In genomic region chr10:77206565-77207079, GRCm38 (mm10) we compare ENCODE assay signal across 8 mouse cellular contexts. TPM values are rescaled to one million over a fixed set of nuclear protein-coding genes. Genes with fewer than 3 reads are reported as not detected.
DNase-seq lines count a peak whose midpoint lies in the region; ATAC-seq and TF ChIP-seq lines count a peak whose summit lies in the region.

No protein-coding gene starts in this region.

- no peak overlapping the region for H3K9ac ChIP-seq in forebrain, embryonic 11.5 days (ENCODE audit: low read length)
- H3K9ac ChIP-seq in intestine, embryonic 15.5 days: no peak overlapping the region

- 41% methylated on average over 3 of the region's 3 CpGs for WGBS in forebrain, embryonic 10.5 days
- 46% methylated on average over 3 of the region's 3 CpGs for WGBS in forebrain, embryonic 11.5 days
- WGBS in intestine, embryonic 15.5 days: 37% methylated on average over 3 of the region's 3 CpGs

- intact Hi-C loops in gastrocnemius, adult 2 months (cut with DNase I): loop anchor here (5.0 kb wide), 1 partner anchor 46 kb away; no protein-coding TSS in a partner anchor

- no peak for TF ChIP-seq CTCF in Patski (IDR thresholded peaks at IDR 0.05)
- TF ChIP-seq CTCF in gastrocnemius, adult 2 months (IDR thresholded peaks at IDR 0.05): no peak

- no peak overlapping the region for H3K4me3 ChIP-seq in forebrain, embryonic 10.5 days
- H3K4me3 ChIP-seq in forebrain, embryonic 11.5 days (ENCODE audit: low read depth, low read length): no peak overlapping the region
- H3K4me3 ChIP-seq in gastrocnemius, adult 2 months: no peak overlapping the region
- no peak overlapping the region for H3K4me3 ChIP-seq in intestine, embryonic 15.5 days (replicated peaks)

- no peaks in the 10 kb centered on the region for H3K27me3 ChIP-seq in forebrain, embryonic 10.5 days (ENCODE audit: poor library complexity, severe bottlenecking)
- H3K27me3 ChIP-seq in forebrain, embryonic 11.5 days (ENCODE audit: control insufficient read depth, insufficient read depth, low read length): no peaks in the 10 kb centered on the region
- H3K27me3 ChIP-seq in Patski: no peaks in the 10 kb centered on the region
- H3K27me3 ChIP-seq in intestine, embryonic 15.5 days (replicated peaks): no peaks in the 10 kb centered on the region

- ATAC-seq in forebrain, embryonic 11.5 days (replicated peaks; ENCODE audit: low FRiP score): no peak
- ATAC-seq in Patski: peak; percentile 89
- ATAC-seq in intestine, embryonic 15.5 days: peak; percentile 30; the same call in 1 of the 2 replicates

- peaks cover 41% of the 10 kb centered on the region for H3K4me1 ChIP-seq in forebrain, embryonic 10.5 days
- no peaks in the 10 kb centered on the region for H3K4me1 ChIP-seq in forebrain, embryonic 11.5 days (replicated peaks; ENCODE audit: control insufficient read depth, insufficient read depth, low read length)
- H3K4me1 ChIP-seq in intestine, embryonic 15.5 days (replicated peaks): peaks cover 37% of the 10 kb centered on the region

- in situ Hi-C loops in Patski (cut with MboI; ENCODE audit: low pct_unique_long_range_greater_than_20kb): loop anchor here (5.0 kb wide), 1 partner anchor 39 kb away; the partner anchor contains the start of gene Col18a1

- no peaks in the 10 kb centered on the region for H3K9me3 ChIP-seq in forebrain, embryonic 10.5 days
- H3K9me3 ChIP-seq in forebrain, embryonic 11.5 days (ENCODE audit: control insufficient read depth, low read length): no peaks in the 10 kb centered on the region
- H3K9me3 ChIP-seq in intestine, embryonic 15.5 days: no peaks in the 10 kb centered on the region

- POLR2A ChIA-PET in Patski (lab: Charles Lee): interaction anchor here (0.7 kb wide), 1 partner anchor 15 kb away, joined by 3 read pairs; no protein-coding TSS in a partner anchor

- H3K27ac ChIP-seq in forebrain, embryonic 10.5 days: peak overlapping the region; percentile 51
- no peak overlapping the region for H3K27ac ChIP-seq in forebrain, embryonic 11.5 days (ENCODE audit: low read depth, low read length)
- H3K27ac ChIP-seq in gastrocnemius, adult 2 months: peak overlapping the region; percentile 73
- peak overlapping the region; percentile 79 for H3K27ac ChIP-seq in intestine, embryonic 15.5 days

- no peak overlapping the region for H3K4me2 ChIP-seq in forebrain, embryonic 11.5 days (ENCODE audit: low read depth, low read length, severe bottlenecking)
- no peak overlapping the region for H3K4me2 ChIP-seq in intestine, embryonic 15.5 days (replicated peaks)

- CTCF ChIA-PET in Patski (lab: Charles Lee): interaction anchor here (0.9 kb wide), 1 partner anchor 38 kb away, joined by 3 read pairs; no protein-coding TSS in a partner anchor

- no peaks in the 10 kb centered on the region for H3K36me3 ChIP-seq in forebrain, embryonic 10.5 days (replicated peaks)
- H3K36me3 ChIP-seq in forebrain, embryonic 11.5 days (ENCODE audit: control insufficient read depth, insufficient read depth, low read length): no peaks in the 10 kb centered on the region
- H3K36me3 ChIP-seq in intestine, embryonic 15.5 days: no peaks in the 10 kb centered on the region

- DNase-seq in forebrain, embryonic 10.5 days (ENCODE audit: extremely low spot score, low spot score): no peak
- no peak for DNase-seq in forebrain, embryonic 11.5 days (ENCODE audit: low spot score)
- DNase-seq in Patski (ENCODE audit: low read depth, low spot score): peak; percentile 83
- peak; percentile 67 for DNase-seq in gastrocnemius, adult 2 months
- DNase-seq in left cerebral cortex, adult 9 months (ENCODE audit: low spot score in 2 of 2): peak; percentile 72 to 77
- DNase-seq in right cerebral cortex, postnatal 36 days (ENCODE audit: low spot score in 2 of 2): peak; percentile 64 to 77
- no peak for DNase-seq in cerebellum, adult 11-12 months

RNA-seq across cellular contexts. Expression of gene Col18a1, which starts 40.3 kb away (rescaled TPM):
- 147 and 152 TPM in 2 replicates for polyA plus RNA-seq in forebrain, embryonic 10.5 days (2016; fragmentation: Nextera tagmentation; extraction: Ambion mirVana)
- polyA plus RNA-seq in forebrain, embryonic 11.5 days (2014; fragmentation: Nextera tagmentation; extraction: Ambion mirVana): 79.0 and 86.7 TPM in 2 replicates
- 449 TPM for polyA plus RNA-seq in Patski (2021)
- total RNA-seq in gastrocnemius, adult 2 months (2021): 1 to 10 TPM; 3.8 to 6.0 TPM
- 59.5 and 59.7 TPM in 2 replicates for polyA plus RNA-seq in intestine, embryonic 15.5 days (2015; fragmentation: Nextera tagmentation; extraction: Ambion mirVana)

RNA-seq across cellular contexts. Expression of gene Pofut2, which starts 52.4 kb away (rescaled TPM):
- 69.6 and 72.9 TPM in 2 replicates for polyA plus RNA-seq in forebrain, embryonic 10.5 days (2016; fragmentation: Nextera tagmentation; extraction: Ambion mirVana)
- polyA plus RNA-seq in forebrain, embryonic 11.5 days (2014; fragmentation: Nextera tagmentation; extraction: Ambion mirVana): 67.0 and 78.0 TPM in 2 replicates
- polyA plus RNA-seq in Patski (2021): 121 TPM
- total RNA-seq in gastrocnemius, adult 2 months (2021): 10 to 100 TPM; 21.9 to 25.2 TPM
- polyA plus RNA-seq in intestine, embryonic 15.5 days (2015; fragmentation: Nextera tagmentation; extraction: Ambion mirVana): 96.7 and 104 TPM in 2 replicates

Comparison
In these comparisons a context has a peak if more than half of its experiments do, and no peak if none do; other contexts are left out.
1. DNase-seq: peak in Patski (single experiment), gastrocnemius, adult 2 months (single experiment), left cerebral cortex, adult 9 months (2 of 2) and right cerebral cortex, postnatal 36 days (2 of 2); none in forebrain, embryonic 10.5 days (single experiment), forebrain, embryonic 11.5 days (single experiment) and cerebellum, adult 11-12 months (single experiment).